Mouse (Mus musculus): Measurements from ENCODE around the gene Pde10a.

GRCm38 (mm10) chr17:8613882-8614551, 88.8 kb downstream of the Pde10a start:
- peak; percentile 72 for TF ChIP-seq CTCF (conservative IDR thresholded peaks at IDR 0.05; ENCODE audit: insufficient read depth, insufficient read length, low read depth, low read length)
- TF ChIP-seq POLR2A (IDR thresholded peaks at IDR 0.05; ENCODE audit: low read depth, low read length), result no peak
